Mouse (Mus musculus): ENCODE results near the gene Igf2bp1. TPM values are rescaled to one million over a fixed set of nuclear protein-coding genes. Genes with fewer than 3 reads are reported as not detected.

The Igf2bp1 gene
- polyA plus RNA-seq, 1 experiment from 2014 or later: 5.2 TPM

DNA sequence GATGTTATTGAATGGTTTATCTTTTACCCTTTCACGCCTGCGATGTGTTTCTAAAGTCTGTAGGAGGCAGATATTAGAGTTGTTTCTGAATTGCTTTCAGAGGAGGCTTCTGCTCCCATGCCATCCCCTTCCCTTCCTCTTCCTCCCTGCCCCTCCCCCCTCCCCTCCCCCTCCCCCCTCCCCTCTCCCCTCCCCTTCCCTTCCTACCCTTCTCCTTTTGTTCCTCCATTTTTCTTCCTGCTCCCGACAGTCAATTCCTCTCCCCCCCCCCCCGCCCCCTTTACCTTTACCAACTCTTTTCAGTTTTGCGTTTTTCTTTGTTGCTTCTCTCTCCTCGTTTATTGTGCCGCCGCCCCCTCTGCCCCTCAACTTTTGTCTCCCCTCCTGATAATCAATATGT, 6.2 kb upstream of the Igf2bp1 start:
- no peak overlapping the region for H3K4me2 ChIP-seq (replicated peaks; ENCODE audit: low read depth)
- no peaks in the 10 kb centered on the region for H3K36me3 ChIP-seq (ENCODE audit: control insufficient read depth, insufficient read depth)
- ATAC-seq: no peak
- no peak overlapping the region for H3K27ac ChIP-seq (ENCODE audit: low read depth, low read length)
- WGBS: 16% methylated on average over 5 of the region's 8 CpGs
- no peak for TF ChIP-seq CTCF (IDR thresholded peaks at IDR 0.05; ENCODE audit: low read depth)
- no peak overlapping the region for H3K9ac ChIP-seq (ENCODE audit: low read depth, low read length)
- peaks cover 54% of the 10 kb centered on the region for H3K27me3 ChIP-seq (replicated peaks; ENCODE audit: control insufficient read depth, insufficient read depth, low read length)
- H3K4me1 ChIP-seq (replicated peaks; ENCODE audit: control insufficient read depth, insufficient read depth, low read length): no peaks in the 10 kb centered on the region; the same call in 1 of the 2 replicates
- no peaks in the 10 kb centered on the region for H3K9me3 ChIP-seq (ENCODE audit: control insufficient read depth)
- no peak overlapping the region for H3K4me3 ChIP-seq (ENCODE audit: low read depth, low read length)

DNA sequence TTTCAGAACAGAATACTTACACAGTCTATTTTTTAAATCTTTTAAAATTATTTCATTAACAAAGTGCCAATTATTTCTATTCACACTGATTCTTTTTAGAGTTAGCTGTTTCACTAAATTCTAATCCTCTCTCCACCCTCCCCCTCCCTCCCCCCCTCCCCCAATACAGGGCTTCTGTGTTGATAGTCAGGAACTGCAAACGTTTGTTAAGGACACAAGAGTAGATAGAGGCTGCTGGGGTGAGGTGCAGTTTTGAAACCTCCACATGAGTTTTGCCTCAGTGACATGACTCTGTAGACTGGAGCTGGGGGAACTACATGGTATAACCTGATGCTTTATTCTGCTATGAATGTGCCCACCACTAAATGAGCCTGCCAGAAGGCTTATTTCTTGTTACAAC, 3.1 kb upstream of the Igf2bp1 start:
- no peaks in the 10 kb centered on the region for H3K36me3 ChIP-seq (ENCODE audit: control insufficient read depth, insufficient read depth)
- no peak overlapping the region for H3K9ac ChIP-seq (ENCODE audit: low read depth, low read length)
- ATAC-seq: no peak
- 14% methylated on average over 1 of the region's 1 CpGs for WGBS
- H3K9me3 ChIP-seq (ENCODE audit: control insufficient read depth): no peaks in the 10 kb centered on the region
- peaks cover 51% of the 10 kb centered on the region for H3K27me3 ChIP-seq (replicated peaks; ENCODE audit: control insufficient read depth, insufficient read depth, low read length)
- H3K4me2 ChIP-seq (replicated peaks; ENCODE audit: low read depth): no peak overlapping the region
- TF ChIP-seq CTCF (IDR thresholded peaks at IDR 0.05; ENCODE audit: low read depth): no peak
- H3K27ac ChIP-seq (ENCODE audit: low read depth, low read length): no peak overlapping the region
- peaks cover 6% of the 10 kb centered on the region; the same call in 1 of the 2 replicates for H3K4me1 ChIP-seq (replicated peaks; ENCODE audit: control insufficient read depth, insufficient read depth, low read length)
- H3K4me3 ChIP-seq (ENCODE audit: low read depth, low read length): no peak overlapping the region

DNA sequence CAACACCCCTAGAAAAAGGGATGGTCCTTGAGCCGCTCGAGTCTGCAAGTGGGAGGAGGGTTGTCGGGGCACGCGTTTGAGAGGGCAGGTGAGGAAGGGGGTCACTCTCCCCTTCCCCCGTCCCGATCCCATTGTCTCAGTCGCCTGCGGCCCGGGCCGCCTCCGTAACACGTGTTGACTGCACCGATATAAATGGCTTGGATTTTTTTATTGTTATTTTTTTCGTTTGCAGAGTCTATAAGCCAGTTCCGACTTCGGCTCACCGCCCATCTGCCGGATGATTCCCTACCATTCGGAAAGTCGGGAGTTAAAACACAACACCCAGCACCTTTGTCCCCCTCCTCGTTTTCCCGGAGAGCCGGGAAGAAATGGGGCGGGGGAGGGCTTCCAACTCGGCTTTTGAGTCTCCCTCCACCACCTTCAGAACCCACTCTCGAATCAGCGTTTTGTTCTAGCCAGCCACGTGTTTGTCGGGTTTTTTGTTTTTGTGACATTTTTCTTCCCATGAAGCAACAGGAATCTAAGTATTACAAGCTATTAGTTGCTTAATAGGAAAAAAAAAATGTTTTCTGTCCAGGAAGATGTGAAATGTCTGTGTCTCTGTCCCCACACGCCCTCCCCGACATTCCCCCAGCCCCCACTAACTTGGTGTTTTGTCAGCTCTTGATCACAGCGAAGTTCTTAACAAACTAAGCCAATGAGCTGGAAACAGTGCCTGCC, 1.9 kb upstream of the Igf2bp1 start:
- Histone ChIP-seq H3K27ac (ENCODE audit: low read depth, low read length) (no peak overlapping the region), H3K9me3 (ENCODE audit: control insufficient read depth) (no peaks in the 10 kb centered on the region), H3K4me2 (replicated peaks; ENCODE audit: low read depth) (peak overlapping the region; percentile 98), H3K4me1 (replicated peaks; ENCODE audit: control insufficient read depth, insufficient read depth, low read length) (peaks cover 8% of the 10 kb centered on the region; the same call in 1 of the 2 replicates), H3K4me3 (ENCODE audit: low read depth, low read length) (peak overlapping the region; percentile 55), H3K36me3 (ENCODE audit: control insufficient read depth, insufficient read depth) (no peaks in the 10 kb centered on the region), H3K9ac (ENCODE audit: low read depth, low read length) (no peak overlapping the region), H3K27me3 (replicated peaks; ENCODE audit: control insufficient read depth, insufficient read depth, low read length) (peaks cover 47% of the 10 kb centered on the region)
- ATAC-seq: no peak
- no peak for TF ChIP-seq CTCF (IDR thresholded peaks at IDR 0.05; ENCODE audit: low read depth)
- WGBS: 2% methylated on average over 33 of the region's 33 CpGs

DNA sequence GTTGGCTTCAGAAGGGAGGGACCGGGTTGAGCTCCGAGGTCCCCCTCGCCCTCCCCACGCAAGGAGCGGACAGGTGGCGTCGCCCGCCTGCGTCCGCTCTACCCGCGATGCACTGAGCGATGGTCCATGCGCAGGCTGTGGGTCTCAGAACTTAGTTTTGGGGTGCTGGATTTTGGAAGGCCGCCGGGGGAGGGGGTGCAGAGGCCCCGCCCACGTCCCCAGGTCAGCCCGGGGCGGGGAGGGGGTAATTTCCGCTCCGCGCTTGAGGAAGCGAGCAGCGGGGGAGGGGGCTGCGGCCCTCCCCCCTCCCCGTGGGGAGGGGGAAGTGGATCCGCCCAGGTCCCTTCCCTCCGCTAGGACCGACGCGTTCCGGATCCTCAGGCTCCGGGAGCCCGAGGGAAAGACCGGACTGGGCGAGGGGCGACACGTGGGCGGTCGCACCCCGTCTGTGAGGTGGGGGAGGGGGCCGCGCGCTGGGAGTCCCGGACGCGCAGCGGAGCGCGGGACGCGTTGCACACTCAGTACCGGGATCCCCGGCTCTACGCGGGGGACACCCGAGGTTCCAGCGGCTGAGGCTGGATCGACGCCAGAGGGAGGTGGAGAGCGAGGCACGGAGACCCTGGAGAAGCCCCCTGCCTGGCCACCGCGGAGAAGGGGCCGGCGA, 1.2 kb upstream of the Igf2bp1 start:
- Histone ChIP-seq H3K4me2 (replicated peaks; ENCODE audit: low read depth) (peak overlapping the region; percentile 98), H3K27ac (ENCODE audit: low read depth, low read length) (no peak overlapping the region), H3K9ac (ENCODE audit: low read depth, low read length) (no peak overlapping the region), H3K27me3 (replicated peaks; ENCODE audit: control insufficient read depth, insufficient read depth, low read length) (peaks cover 43% of the 10 kb centered on the region), H3K9me3 (ENCODE audit: control insufficient read depth) (no peaks in the 10 kb centered on the region), H3K4me3 (ENCODE audit: low read depth, low read length) (peak overlapping the region; percentile 55), H3K4me1 (replicated peaks; ENCODE audit: control insufficient read depth, insufficient read depth, low read length) (peaks cover 8% of the 10 kb centered on the region; the same call in 1 of the 2 replicates), H3K36me3 (ENCODE audit: control insufficient read depth, insufficient read depth) (no peaks in the 10 kb centered on the region)
- WGBS: under 1% methylated on average over 62 of the region's 67 CpGs
- TF ChIP-seq CTCF (IDR thresholded peaks at IDR 0.05; ENCODE audit: low read depth): peak; percentile 34; the same call in 1 of the 2 replicates
- ATAC-seq: 0 out of 2 replicates have a peak, but pooled peaks have one; percentile 11

DNA sequence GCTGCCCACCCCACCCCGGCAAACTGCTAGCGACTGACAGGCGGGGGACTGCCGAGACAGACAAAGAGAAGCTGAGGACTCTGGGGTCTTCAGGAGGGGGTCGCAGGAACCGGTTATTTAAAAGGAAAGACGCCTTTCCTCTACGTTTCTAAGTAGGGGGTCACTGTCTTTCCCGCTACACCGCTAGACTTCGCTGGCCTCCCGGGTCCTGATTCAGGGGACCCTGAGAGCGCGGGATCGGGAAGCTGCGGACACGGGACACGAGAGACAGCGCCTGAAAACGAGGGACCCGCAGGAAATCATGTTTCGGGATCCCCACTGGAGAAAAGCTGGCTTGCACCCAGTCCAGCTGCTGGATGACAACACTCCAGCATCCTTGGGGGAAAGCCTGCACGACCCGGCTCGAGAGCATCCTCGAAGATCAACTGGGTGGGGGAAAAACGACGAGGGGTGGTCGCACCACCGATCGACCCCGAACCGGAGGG, 669 bp upstream of the Igf2bp1 start:
- ATAC-seq: no peak
- Histone ChIP-seq H3K4me1 (replicated peaks; ENCODE audit: control insufficient read depth, insufficient read depth, low read length) (peaks cover 8% of the 10 kb centered on the region; the same call in 1 of the 2 replicates), H3K9ac (ENCODE audit: low read depth, low read length) (no peak overlapping the region; the same call in 1 of the 2 replicates), H3K27ac (ENCODE audit: low read depth, low read length) (no peak overlapping the region), H3K27me3 (replicated peaks; ENCODE audit: control insufficient read depth, insufficient read depth, low read length) (peaks cover 38% of the 10 kb centered on the region), H3K4me3 (ENCODE audit: low read depth, low read length) (peak overlapping the region; percentile 55), H3K36me3 (ENCODE audit: control insufficient read depth, insufficient read depth) (no peaks in the 10 kb centered on the region), H3K9me3 (ENCODE audit: control insufficient read depth) (no peaks in the 10 kb centered on the region), H3K4me2 (replicated peaks; ENCODE audit: low read depth) (peak overlapping the region; percentile 98)
- under 1% methylated on average over 33 of the region's 33 CpGs for WGBS
- TF ChIP-seq CTCF (IDR thresholded peaks at IDR 0.05; ENCODE audit: low read depth): no peak

DNA sequence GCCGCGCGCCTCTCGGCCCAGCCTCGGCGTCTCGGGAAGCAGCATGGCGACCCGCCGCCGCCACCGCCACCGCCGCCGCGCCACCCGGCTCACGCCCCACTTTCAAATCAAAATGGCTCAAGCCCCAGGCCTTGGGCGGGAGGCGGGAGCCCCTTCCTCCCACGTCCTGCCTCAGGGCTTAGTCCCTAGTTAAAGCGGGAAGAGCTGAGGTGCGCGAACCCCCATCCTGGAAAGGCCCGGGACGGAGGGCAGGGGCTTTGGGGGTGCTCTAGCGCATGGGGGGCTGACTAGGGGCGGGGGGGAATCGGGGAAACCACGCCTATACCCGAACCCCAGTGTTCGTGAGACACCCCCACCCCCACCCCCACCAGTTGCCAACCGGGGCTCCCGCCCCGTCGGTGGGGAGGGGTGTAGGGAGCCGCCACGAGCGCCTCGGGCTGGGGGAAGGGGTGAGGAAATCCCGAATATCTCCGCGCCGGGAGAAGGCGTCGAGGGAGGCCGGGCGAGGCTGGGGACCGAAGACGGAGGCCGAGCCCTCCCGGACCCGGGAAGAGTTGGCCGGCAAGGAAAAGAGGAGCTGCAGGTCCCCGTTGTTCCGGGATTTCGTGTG, 842 bp downstream of the Igf2bp1 start:
- Histone ChIP-seq H3K36me3 (ENCODE audit: control insufficient read depth, insufficient read depth) (no peaks in the 10 kb centered on the region), H3K4me1 (replicated peaks; ENCODE audit: control insufficient read depth, insufficient read depth, low read length) (peaks cover 8% of the 10 kb centered on the region; the same call in 1 of the 2 replicates), H3K4me2 (replicated peaks; ENCODE audit: low read depth) (peak overlapping the region; percentile 98), H3K4me3 (ENCODE audit: low read depth, low read length) (peak overlapping the region; percentile 55), H3K9me3 (ENCODE audit: control insufficient read depth) (no peaks in the 10 kb centered on the region), H3K27ac (ENCODE audit: low read depth, low read length) (peak overlapping the region; percentile 69), H3K9ac (ENCODE audit: low read depth, low read length) (peak overlapping the region; percentile 79), H3K27me3 (replicated peaks; ENCODE audit: control insufficient read depth, insufficient read depth, low read length) (peaks cover 30% of the 10 kb centered on the region)
- ATAC-seq: peak; percentile 46
- no peak for TF ChIP-seq CTCF (IDR thresholded peaks at IDR 0.05; ENCODE audit: low read depth)
- WGBS: 1% methylated on average over 32 of the region's 57 CpGs

All from intestine, postnatal 0 days (tissue).